Mouse (Mus musculus) neural tube, embryonic 13.5 days (tissue): Measurements from ENCODE around the gene Cpsf4l. TPM values are rescaled to one million over a fixed set of nuclear protein-coding genes. Genes with fewer than 3 reads are reported as not detected.

Source experiments
- ATAC-seq: fragments of 200-750 bp; cut with Nextera tagmentation; 2 replicates; pipeline ENCODE4 v1.8.0; 2017; ENCODE audit warnings: low read depth, mild to moderate bottlenecking, moderate TSS enrichment, moderate library complexity
- H3K27ac ChIP-seq: fragments of 300-500 bp; sonication (generic); replicated peaks from 2 replicates; pipeline ENCODE4 v1.5.1; 2015; ENCODE audit warnings: moderate library complexity, mild to moderate bottlenecking, inconsistent platforms
- H3K27me3 ChIP-seq: fragments of 300-500 bp; sonication (generic); 2 replicates; pipeline ENCODE4 v1.6.1; 2015; ENCODE audit warnings: mild to moderate bottlenecking, inconsistent platforms
- H3K36me3 ChIP-seq: fragments of 300-500 bp; sonication (generic); 2 replicates; pipeline ENCODE4 v1.6.1; 2015; ENCODE audit warnings: mild to moderate bottlenecking, inconsistent platforms
- H3K4me1 ChIP-seq: fragments of 300-500 bp; sonication (generic); replicated peaks from 2 replicates; pipeline ENCODE4 v1.6.1; 2015; ENCODE audit warnings: inconsistent platforms
- H3K4me2 ChIP-seq: fragments of 300-500 bp; sonication (generic); 2 replicates; pipeline ENCODE4 v1.6.1; 2015; ENCODE audit warnings: inconsistent platforms, mild to moderate bottlenecking, moderate library complexity
- H3K4me3 ChIP-seq: fragments of 300-500 bp; sonication (generic); 2 replicates; pipeline ENCODE4 v1.5.1; 2015; ENCODE audit warnings: mild to moderate bottlenecking, inconsistent platforms
- H3K9ac ChIP-seq: fragments of 300-500 bp; sonication (generic); 2 replicates; pipeline ENCODE4 v1.6.1; 2015; ENCODE audit warnings: moderate library complexity, mild to moderate bottlenecking, inconsistent platforms
- H3K9me3 ChIP-seq: fragments of 300-500 bp; sonication (generic); 2 replicates; pipeline ENCODE4 v1.6.1; 2016; ENCODE audit warnings: inconsistent platforms
- WGBS: fragments of 180-500 bp; shearing (Covaris S2); methylation state at CpG from one replicate; pipeline ENCODE4 v1.1.7; 2015; 5-methylcytosine and 5-hydroxymethylcytosine counted together
- polyA plus RNA-seq: library from polyadenylated mRNA; unstranded; fragments of >200 nt; fragmentation: Nextera tagmentation; extraction: Ambion mirVana; gene quantifications from 2 replicates; pipeline ENCODE4 v1.2.1, GENCODE M21; 2015

Cpsf4l gene
- polyA plus RNA-seq, 1 experiment from 2014 or later = 0.85 TPM

DNA sequence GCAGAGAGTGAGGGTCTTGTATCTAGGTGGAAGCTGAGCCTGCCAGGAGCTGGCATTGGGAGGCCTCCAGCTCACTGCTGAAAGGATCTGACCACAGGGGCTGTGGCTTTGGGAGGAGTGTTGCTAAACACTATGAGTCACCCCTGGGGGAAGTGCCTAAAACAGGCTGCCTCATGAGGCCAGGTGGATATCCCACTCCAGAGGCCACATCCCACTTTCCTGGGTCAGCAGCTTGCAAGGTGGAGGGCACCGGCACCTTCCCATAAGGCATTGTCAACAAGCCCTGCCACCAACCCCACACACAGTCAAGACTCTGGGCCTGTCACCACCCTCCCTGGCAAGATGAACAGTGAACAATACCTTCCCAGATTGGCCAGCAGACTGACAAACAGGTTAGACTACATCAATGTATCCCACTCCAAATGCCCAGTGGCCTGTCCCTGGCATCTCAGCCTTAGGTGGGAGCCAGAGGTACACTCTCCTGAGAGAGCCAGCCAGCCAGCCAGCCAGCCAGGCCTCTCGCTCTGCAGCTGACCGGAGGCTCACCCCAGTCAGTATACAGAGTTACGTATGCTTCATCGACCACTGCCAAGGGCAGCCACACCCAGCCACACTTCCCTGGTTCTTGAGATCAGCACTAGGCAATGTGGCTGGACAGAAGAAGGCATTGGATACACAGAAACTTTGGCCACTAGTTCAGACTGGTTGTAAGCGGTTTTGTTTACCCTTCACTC lies 24.0 kb upstream of the Cpsf4l start:
- Histone ChIP-seq H3K4me1 (peaks cover 82% of the 10 kb centered on the region), H3K4me3 (no peak overlapping the region), H3K9ac (peak overlapping the region; percentile 43; the same call in 1 of the 2 replicates), H3K27me3 (no peaks in the 10 kb centered on the region), H3K9me3 (no peaks in the 10 kb centered on the region), H3K36me3 (peaks cover 8% of the 10 kb centered on the region), H3K4me2 (no peak overlapping the region), H3K27ac (no peak overlapping the region)
- 47% methylated on average over 6 of the region's 6 CpGs for WGBS
- ATAC-seq = no peak

DNA sequence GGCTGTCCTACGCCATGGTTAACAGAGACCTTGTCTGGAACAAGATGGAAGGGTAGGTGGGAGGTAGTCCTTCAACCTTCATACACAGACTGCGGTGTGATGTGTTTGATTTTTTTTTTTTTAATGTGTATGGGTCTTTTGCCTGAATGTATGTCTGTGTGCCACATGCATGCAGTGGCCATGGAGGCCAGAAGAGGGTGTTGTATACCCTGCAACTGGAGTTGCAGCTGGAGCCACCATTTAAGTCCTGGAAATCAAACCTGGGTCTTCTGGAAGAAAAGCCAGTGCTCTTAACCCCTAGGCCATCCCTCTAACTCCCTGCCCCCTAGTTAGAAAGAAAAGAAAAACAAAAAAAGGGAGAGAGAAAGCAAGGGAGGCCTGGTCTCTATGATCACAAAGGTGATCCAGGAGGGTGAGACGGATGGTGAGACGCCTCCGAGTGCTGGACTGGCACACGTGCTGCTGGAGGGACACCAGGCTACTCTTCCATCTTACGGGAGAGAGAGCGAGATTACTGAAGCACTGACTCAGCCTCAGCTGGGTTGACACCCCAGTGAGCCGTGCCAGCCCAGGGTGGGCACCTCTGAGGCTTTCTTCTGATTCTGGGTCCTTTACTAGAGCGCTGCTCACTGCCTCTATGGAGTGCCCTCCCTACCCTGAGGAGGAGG lies 22.3 kb upstream of the Cpsf4l start:
- peaks cover 25% of the 10 kb centered on the region for H3K36me3 ChIP-seq
- peaks cover 82% of the 10 kb centered on the region for H3K4me1 ChIP-seq
- no peaks in the 10 kb centered on the region for H3K9me3 ChIP-seq
- H3K4me3 ChIP-seq = no peak overlapping the region
- H3K9ac ChIP-seq = no peak overlapping the region
- ATAC-seq = no peak
- H3K4me2 ChIP-seq = no peak overlapping the region
- H3K27me3 ChIP-seq = no peaks in the 10 kb centered on the region
- 95% methylated on average over 10 of the region's 10 CpGs for WGBS
- H3K27ac ChIP-seq = no peak overlapping the region

DNA sequence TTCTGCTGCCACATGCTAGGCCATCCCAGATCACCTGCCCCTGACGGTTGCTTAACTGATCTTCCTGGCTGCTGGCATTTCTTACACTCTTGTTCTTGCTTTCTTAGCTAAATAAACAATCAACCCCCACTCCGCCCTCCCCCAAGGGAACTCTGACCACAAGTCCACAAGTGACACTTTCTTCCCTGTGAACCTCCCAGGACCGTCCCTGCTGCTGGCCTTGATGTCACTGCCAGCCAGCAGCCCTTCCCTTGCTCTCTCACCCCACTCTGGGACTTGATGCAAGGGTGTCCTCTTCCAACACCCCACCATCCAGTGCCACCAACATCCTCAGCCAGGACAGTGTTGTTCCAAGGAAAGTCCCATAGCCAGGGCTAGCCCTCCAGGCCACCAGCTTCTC lies 21.1 kb upstream of the Cpsf4l start:
- no peaks in the 10 kb centered on the region for H3K27me3 ChIP-seq
- peaks cover 83% of the 10 kb centered on the region for H3K4me1 ChIP-seq
- H3K36me3 ChIP-seq = peaks cover 37% of the 10 kb centered on the region
- H3K9me3 ChIP-seq = no peaks in the 10 kb centered on the region
- no peak overlapping the region for H3K9ac ChIP-seq
- H3K4me2 ChIP-seq = no peak overlapping the region
- no peak overlapping the region for H3K4me3 ChIP-seq
- 82% methylated on average over 3 of the region's 3 CpGs for WGBS
- ATAC-seq = no peak
- no peak overlapping the region for H3K27ac ChIP-seq

DNA sequence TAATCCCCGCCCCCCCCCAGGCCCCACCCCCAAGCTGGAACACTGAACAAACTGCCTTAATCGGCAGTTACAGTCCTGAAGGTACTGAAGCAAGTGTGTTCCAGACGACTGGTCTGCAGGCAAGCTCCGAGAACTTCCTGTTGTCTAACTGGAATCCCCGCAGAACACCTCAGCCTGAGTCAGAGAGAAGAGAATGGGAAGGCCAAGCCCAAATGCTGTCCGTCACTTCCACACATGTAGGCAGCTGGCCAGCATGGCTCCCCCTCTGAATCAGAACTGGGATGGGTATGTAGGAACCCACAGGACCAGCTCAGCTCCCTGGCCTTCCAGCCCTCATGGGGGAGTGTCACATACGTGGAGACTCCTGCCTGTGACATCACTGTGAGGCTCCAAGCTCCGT lies 20.1 kb upstream of the Cpsf4l start:
- Histone ChIP-seq H3K27ac (no peak overlapping the region), H3K4me3 (no peak overlapping the region), H3K36me3 (peaks cover 39% of the 10 kb centered on the region), H3K4me2 (no peak overlapping the region), H3K9ac (no peak overlapping the region), H3K4me1 (peaks cover 83% of the 10 kb centered on the region), H3K27me3 (no peaks in the 10 kb centered on the region), H3K9me3 (no peaks in the 10 kb centered on the region)
- ATAC-seq = no peak
- WGBS = 74% methylated on average over 8 of the region's 8 CpGs

DNA sequence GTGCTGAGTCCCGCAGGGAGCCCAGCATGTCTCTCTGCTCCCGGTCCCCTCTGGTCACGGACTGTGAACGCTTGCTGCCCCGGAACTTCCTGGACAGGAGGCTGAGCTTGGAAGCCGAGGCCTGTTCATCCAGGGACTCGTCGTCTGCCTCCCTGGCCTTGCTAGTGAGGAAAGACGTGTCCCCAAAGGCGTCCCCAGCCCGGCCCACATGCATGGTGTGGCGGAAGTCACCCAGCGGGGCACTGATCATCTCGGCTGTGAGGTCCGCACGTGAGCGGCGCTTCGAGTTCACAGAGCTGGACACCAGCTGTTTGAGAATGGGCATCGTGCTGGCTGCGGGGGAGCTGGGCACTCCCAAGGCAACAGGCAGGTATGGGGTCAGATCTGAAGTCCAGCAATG lies 19.4 kb upstream of the Cpsf4l start:
- WGBS = 84% methylated on average over 21 of the region's 21 CpGs
- no peak overlapping the region for H3K4me3 ChIP-seq
- no peak for ATAC-seq
- peaks cover 39% of the 10 kb centered on the region for H3K36me3 ChIP-seq
- peaks cover 77% of the 10 kb centered on the region for H3K4me1 ChIP-seq
- no peak overlapping the region for H3K4me2 ChIP-seq
- no peaks in the 10 kb centered on the region for H3K27me3 ChIP-seq
- H3K9ac ChIP-seq = no peak overlapping the region
- no peaks in the 10 kb centered on the region for H3K9me3 ChIP-seq
- H3K27ac ChIP-seq = no peak overlapping the region

DNA sequence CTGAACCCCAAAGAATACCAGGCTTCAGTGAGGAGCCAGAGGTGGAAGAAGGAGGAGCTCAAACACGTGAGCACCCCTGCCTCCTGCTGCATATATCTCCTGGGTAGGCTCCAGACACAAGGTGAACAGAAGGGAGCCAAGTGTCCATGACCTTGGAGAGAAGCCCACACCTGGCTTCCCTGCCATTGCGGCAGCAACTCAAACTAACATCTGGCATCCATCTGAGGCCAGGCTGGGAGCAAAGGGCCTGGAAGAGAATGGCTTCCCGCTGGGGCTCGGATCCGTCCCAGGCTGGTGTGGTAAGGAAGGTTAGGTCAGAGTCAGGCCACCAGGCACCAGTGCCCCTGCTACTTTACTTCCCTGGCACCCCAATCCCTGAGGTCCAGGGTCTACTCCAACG lies 18.2 kb upstream of the Cpsf4l start:
- peaks cover 67% of the 10 kb centered on the region for H3K4me1 ChIP-seq
- no peak for ATAC-seq
- 71% methylated on average over 6 of the region's 6 CpGs for WGBS
- peak overlapping the region; percentile 49; the same call in 1 of the 2 replicates for H3K27ac ChIP-seq
- peaks cover 39% of the 10 kb centered on the region for H3K36me3 ChIP-seq
- H3K9ac ChIP-seq = no peak overlapping the region
- no peak overlapping the region for H3K4me3 ChIP-seq
- no peak overlapping the region for H3K4me2 ChIP-seq
- no peaks in the 10 kb centered on the region for H3K9me3 ChIP-seq
- H3K27me3 ChIP-seq = no peaks in the 10 kb centered on the region

DNA sequence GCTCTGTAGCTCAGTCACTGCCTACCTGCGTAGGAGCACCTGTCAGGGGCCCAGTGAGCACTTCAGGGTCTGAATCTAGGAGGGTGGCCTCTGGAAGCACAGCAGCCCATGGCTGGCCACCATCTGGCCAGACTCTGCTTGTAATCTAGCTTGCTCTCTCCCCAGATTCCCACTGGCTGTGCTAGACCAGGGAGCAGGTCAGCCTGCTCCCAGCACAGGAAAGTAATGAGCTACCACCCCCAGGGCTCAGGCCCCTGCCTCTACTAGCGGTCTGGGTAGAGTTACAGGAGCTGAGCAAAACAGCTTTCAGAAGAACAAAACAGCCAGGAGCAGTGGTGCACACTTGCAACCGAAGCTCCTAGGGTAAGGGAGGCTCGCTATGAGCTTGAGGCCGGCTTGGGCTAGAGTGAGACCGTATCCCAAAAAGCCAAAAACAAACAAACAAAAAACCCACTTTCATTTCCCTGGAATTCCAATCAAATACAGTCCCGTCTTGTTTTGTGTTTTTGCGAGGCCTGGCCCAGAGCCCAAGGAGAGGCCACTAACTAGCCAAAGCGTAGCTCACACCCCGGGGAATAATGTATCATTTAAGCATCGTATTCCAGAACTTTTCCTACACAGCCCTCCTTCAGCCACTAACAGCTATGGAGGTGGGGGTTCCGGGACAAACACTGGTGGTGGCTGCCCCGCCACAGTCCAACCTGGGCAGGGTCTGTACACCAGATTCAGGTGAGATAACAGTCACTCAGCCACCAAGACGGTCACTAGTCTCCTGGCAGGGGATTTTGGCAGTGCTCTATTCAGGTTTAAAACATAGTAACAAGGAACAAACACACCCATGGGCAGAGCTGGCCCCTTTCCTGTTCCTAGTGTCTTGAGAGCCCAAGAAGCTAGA lies 17.4 kb upstream of the Cpsf4l start:
- peaks cover 39% of the 10 kb centered on the region for H3K36me3 ChIP-seq
- H3K4me3 ChIP-seq = no peak overlapping the region
- H3K4me1 ChIP-seq = peaks cover 62% of the 10 kb centered on the region

DNA sequence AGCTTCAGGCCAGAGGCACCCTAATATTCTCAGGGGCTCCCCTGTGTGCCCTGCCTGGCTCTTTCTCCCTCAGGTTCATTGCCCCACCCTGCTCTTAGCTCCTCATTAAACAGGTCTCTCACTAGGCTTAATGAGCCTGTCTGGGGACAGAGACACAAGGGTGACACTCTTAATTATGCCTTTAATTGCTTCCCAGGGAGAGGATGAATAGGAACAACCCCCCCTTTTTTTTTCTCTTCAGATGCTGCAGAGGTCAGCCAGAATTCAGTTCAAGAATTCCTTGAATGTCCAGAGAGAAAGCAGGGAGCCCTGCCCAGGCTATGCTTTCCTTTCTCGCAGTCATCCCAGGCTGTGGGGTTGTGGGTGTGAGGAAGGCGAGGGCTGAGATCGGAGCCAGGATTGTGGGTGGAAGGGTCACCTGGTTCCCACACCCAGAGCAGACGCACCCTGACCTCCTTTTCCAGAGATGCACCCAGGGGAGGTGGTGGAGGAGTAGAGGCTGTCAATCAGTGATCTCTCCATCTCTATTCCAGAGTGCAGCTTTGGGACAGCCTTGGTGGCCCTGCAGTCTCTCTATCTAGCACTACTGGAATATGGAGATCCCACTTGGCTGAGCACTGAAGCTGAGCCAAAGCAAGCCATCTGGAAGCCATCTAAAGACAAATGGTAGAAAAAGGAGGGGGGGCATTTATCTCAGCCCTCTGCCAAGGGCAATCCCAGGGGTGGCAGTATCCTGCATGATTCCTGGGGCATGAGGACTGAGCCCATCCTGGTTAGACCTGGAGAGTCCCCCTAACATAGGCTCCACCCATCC lies 15.6 kb upstream of the Cpsf4l start:
- H3K27ac ChIP-seq = peak overlapping the region; percentile 68
- H3K4me2 ChIP-seq = no peak overlapping the region
- H3K9ac ChIP-seq = peak overlapping the region; percentile 31; the same call in 1 of the 2 replicates
- no peak overlapping the region for H3K4me3 ChIP-seq
- peaks cover 39% of the 10 kb centered on the region for H3K36me3 ChIP-seq
- H3K27me3 ChIP-seq = no peaks in the 10 kb centered on the region
- peaks cover 50% of the 10 kb centered on the region for H3K4me1 ChIP-seq
- 68% methylated on average over 4 of the region's 4 CpGs for WGBS
- no peaks in the 10 kb centered on the region for H3K9me3 ChIP-seq
- peak; percentile 55 for ATAC-seq

More for the DNA sequence above, 17.4 kb upstream of the Cpsf4l start:
- Histone ChIP-seq H3K27ac (peak overlapping the region; percentile 49), H3K9me3 (no peaks in the 10 kb centered on the region), H3K9ac (0 out of 2 replicates have a peak overlapping the region, but pooled peaks have one; percentile 17), H3K4me2 (no peak overlapping the region), H3K27me3 (no peaks in the 10 kb centered on the region)
- no peak for ATAC-seq
- WGBS = 82% methylated on average over 14 of the region's 14 CpGs

DNA sequence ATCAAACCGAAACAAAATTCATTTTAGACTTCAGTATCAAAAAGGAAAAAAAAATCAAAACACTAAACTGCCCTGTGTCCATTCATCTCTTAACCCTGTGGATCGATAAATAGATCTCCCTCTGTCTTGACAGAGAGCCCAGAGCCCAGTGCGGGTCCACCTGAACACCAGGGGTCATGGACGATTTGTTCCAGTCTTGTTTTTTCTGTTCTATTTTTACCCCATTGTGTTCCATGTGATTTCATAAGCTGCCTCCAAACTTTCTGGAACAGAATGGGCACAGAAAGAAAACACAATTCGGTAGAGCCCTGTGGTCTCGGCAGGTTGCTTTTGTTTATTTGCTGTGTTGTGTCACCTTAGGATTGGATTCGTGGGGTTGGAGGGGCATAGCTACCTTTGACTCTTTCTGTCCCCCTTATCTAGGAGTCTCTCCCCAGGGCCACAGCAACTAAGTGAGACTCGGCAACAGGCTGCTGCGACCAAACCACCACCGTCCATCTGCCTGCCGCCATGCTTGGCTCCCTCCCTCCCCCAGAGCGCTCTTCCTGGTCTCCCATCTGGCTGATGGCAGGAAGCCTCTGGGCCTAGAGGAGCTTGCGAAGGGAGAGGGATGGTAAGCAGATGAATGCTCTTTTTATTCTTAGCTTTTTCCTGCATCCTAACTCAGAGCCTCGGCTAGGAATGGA lies 12.7 kb upstream of the Cpsf4l start:
- Histone ChIP-seq H3K27me3 (no peaks in the 10 kb centered on the region), H3K9me3 (no peaks in the 10 kb centered on the region), H3K9ac (no peak overlapping the region), H3K4me3 (no peak overlapping the region), H3K4me1 (peaks cover 25% of the 10 kb centered on the region), H3K27ac (no peak overlapping the region), H3K36me3 (peaks cover 18% of the 10 kb centered on the region), H3K4me2 (no peak overlapping the region)
- ATAC-seq = no peak
- 73% methylated on average over 14 of the region's 14 CpGs for WGBS

DNA sequence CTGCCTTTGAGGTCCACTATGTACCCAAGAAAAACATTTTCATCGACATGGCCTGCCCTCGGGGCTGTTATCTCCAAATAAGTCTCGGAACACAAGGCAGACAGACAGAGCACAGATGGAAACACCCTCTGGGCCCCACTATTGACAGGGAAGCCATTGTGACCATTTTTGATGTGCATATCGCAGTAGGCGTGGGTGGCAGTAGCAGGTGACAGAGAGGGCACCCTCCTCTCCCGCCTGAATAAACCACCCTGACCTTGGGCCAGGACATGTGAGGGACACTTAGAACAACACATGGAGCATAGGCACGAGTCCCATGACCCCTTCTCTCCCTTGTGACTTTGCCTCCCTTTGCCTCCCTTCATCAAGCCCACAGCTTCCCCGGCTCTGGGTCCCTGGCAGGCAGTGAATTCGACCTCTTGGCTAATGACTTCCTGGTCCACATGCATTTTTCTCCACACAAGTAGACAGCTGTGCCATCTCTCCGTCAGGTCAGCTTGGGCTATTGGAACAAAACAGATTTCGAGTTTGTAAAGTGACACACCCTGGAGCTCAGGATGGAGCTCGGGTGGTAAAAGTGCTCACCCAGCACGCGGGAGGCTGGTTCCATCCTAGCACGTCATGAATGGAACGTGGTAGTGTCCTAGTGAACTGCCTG lies 8.1 kb upstream of the Cpsf4l start:
- no peaks in the 10 kb centered on the region for H3K36me3 ChIP-seq
- H3K27ac ChIP-seq = no peak overlapping the region
- no peaks in the 10 kb centered on the region for H3K27me3 ChIP-seq
- WGBS = 54% methylated on average over 16 of the region's 16 CpGs
- no peaks in the 10 kb centered on the region for H3K9me3 ChIP-seq
- H3K9ac ChIP-seq = no peak overlapping the region
- ATAC-seq = no peak
- no peak overlapping the region for H3K4me2 ChIP-seq
- peaks cover 5% of the 10 kb centered on the region; the same call in 1 of the 2 replicates for H3K4me1 ChIP-seq
- H3K4me3 ChIP-seq = no peak overlapping the region
